Mouse (Mus musculus) cerebellum, adult 11 months (tissue): ENCODE data around the gene Lin54.
A peak's percentile ranks its signal among the peaks of the same experiment; 100 is the strongest.

Source experiments
- DNase-seq: peaks from one replicate; pipeline ENCODE4 v3.0.0; 2022

Gene Lin54

DNA sequence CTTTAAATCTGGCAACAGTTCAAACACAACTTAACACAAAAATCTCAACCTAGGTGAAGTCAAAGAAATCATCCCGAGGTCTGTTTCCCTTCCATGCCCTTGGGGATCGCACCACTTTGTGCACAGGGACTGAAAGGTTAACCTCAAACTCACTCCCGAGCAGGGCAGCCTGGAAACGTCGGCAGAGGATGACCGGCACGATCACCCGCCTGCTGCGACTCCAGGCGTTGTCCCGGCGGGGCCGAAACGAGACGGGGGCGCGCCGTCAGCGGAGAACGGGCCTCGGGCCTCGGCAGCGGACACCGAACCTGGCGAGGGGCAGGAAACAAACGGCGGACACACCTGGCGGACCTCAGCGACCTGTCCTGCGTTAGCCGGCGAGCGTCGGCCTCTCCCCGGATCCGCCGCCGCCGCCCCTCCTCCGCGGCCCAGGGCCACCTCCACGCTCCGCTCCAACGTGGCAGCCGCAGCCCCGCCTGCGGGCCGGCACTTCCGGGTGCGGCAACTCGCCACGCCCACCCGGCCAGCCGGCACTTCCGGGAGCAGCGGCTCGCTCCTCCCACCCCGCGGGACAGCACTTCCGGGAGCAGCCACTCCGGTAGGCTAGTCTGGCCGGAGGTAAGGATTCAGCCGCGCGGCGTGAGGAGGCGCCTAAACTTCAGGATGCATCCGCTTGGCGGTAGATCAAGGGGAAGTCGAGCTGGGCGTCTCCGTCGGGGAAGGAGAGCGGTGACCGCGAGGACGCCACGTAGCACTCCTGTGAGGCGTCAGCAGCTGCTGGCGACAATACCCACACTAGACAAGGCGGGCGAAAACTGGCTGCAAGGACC is 84.5 kb downstream of the Lin54 start, which contains the start of gene Sec31a:
Gene Sec31a, minus strand, starts transcription at position 474 of the 830 bp plus-strand sequence.
- DNase-seq, result peak; percentile 98

DNA sequence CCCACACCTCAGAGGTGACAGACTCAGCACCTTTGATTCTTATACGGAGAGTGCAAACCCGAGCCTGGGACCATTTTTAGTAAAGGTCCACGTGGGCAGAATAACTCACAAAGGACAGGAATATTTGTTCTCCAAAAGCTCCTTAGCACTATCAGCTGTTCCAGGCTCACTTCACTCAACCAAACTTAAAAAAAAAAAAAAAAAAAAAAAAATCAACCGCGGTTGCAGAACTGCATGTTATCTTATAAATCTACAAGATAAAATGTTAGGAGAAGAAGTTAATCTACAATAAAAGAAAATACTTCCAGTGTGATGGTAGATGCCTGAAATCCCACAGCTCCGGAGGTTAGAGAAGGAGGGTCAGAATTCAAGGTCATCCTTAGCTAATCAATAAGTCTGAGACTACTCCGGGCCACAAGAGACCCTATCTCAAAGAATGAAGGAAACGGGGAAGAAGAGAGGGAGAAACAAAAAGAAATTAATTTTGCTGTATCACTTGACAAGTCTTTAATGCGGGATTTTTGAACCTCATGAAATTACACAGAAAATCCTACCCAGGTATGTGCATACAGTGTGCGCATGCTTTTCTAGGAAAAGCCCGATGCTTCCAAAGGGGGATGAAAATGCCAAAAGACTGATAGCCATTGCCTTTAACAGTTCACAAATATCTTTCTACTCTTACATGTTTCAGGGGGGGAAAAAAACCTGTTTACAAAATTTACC is 85.8 kb downstream of the Lin54 start:
- DNase-seq, result no peak

DNA sequence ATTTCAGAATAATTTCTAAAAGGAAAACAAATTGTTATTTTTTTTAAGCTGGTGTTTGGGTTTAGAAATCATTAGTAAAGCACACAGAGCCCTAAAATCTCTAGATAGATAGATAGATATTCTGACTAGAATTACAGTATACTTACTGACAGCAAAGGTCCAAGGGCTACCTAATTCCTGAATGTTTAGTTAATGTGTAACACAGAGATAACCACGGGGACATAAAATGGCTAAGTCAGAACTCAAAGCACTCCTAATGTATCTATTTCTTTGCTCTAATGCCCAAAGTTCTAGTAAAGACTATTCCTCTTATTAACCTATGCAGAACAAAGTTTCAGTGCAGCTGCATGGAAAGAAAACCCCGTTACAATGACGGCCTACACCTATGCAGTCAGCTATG is 87.6 kb downstream of the Lin54 start:
- DNase-seq, result no peak

DNA sequence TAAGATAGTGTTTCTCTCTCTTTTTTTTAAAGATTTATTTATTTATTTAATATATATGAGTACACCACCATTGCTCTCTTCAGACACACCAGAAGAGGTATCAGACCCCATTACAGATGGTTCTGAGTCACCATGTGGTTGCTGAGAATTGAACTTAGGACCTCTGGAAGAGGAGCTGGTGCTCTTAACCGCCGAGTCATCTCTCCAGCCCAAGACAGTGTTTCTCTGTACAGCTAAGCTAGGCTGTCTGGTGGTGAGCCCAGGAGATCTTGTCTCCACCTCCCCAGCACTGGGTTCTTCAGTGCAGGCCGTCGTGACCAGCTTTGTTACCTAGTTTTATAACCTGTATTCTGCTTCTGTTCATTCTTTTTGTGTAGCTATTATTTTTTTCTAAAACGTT is 90.2 kb downstream of the Lin54 start:
- no peak for DNase-seq

DNA sequence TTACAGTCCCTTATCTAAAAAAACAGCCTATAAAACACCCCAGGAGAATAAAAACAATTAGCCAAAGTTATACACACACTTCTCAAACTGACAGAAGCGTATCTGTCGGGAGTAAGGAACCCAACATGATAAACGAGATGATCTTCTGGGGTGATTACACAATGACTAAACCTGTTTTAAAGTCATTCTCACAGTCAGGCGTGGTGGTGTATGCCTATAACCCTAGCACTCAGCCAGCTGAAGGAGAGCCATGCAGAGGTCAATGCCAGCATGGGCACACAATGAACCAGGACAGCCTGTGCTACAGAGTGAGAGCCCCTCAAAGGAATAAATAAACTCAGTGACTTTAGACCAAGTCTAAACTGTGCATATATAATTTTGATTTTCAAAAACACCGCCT is 92.0 kb downstream of the Lin54 start:
- DNase-seq, result no peak

DNA sequence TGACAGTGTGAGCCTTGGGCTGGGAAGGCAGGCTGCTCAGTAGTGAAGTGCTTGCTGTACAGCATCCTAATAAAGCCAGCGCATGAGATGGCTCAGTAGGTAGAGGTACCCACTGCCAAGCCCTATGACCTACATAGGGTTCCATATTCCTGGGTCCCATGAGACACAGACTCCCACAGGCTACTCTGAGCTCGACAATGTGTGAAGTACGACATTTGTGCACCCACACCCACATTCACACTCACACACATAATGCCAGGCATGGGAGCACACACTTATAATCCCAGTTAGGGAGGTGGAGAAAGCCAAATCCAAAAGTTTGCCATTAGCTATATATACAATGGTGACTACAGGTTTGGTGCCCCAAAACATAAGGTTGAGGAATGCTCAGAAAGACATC is 103.7 kb downstream of the Lin54 start:
- no peak for DNase-seq

DNA sequence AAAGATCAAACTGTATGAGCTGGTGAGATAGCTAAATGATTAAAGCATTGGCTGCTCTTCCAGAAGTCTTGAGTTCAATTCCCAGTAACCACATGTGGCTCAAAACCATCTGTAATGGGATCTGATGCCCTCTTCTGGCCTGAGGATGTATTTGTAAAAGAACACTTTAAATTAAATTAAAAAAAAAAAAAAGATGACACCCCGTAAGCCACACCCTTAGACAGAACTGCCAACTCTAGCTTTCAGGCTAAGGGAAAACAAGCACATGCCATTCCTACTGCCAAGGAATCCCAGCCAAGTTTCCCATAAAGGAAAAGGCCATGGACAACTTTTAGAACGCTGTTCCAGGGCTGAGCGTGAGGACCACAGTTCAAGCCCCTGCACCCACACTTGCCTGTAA is 106.8 kb downstream of the Lin54 start:
- no peak for DNase-seq

DNA sequence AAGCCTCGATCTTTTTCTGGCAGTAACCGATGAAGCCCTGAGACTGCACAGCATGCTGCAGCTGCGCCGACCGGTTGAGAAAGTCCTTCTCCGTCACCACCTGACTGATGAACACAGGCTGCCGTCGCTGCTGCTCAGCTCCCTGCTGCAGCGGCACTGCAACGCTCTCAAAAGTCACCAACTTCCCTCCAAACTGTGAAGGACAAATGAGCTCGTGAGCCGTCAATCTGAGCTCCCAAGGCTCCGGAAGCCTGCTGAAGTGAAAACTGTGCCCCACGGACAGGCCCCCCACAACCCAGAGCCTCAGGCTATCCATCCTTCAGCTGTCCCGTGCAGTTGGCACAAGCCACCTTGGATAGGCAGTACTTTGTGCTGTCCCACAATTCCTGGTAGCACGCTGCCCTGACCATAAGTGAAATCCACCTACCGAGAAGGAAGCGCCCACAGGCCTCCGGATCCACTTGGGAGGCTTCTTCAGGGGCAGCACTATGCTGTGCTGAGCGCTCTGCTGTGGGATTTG is 107.9 kb downstream of the Lin54 start:
- no peak for DNase-seq
